Mouse (Mus musculus): Measurements from ENCODE around the gene Ap1m1.

DNA sequence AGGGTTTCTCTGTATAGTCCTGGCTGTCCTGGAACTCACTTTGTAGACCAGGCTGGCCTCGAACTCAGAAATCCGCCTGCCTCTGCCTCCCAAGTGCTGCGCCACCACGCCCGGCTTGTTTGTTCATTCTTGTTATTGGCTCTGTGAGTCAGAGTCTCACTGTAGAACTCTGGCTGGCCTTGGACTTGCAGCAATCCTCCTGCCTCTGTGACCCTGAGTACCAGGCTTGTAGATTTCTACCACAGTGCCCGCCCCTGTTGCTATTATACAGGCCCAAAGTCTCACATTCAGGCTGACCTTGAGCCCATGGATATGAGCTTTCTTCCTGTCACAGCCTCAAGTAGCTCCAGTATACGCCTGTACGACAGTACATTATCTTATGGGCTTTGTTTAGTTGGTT, 56.7 kb downstream of the Ap1m1 start:
- TF ChIP-seq CHD2 (IDR thresholded peaks at IDR 0.05; ENCODE audit: low read depth, low read length) = no peak
- TF ChIP-seq ZC3H11A (IDR thresholded peaks at IDR 0.05; ENCODE audit: borderline replicate concordance, low read depth, low read length) = no peak
- TF ChIP-seq MAFK (IDR thresholded peaks at IDR 0.05; ENCODE audit: insufficient read depth, low read depth, low read length) = no peak
- TF ChIP-seq HCFC1 (IDR thresholded peaks at IDR 0.05; ENCODE audit: borderline replicate concordance, insufficient read depth, low read length) = no peak
